12 mouse cellular contexts compared by ENCODE assay signal in genomic region chr12:10878791-10879190, GRCm38 (mm10).
"Had no signal": no experiment of that assay in that cellular context is flagged by ENCODE, and none has a peak within 500 bp of the region (broad histone marks: within the 10 kb centered on the region; RNA-seq: fewer than 3 reads in every experiment).

No protein-coding gene starts in this region.

- DNase-seq: left cerebral cortex, postnatal 4 days; liver; liver, embryonic 13.5 days; liver, postnatal 0 days; lung, adult 18-20 months; lung, adult 2 months; lung, embryonic 14.5 days; lung, postnatal 10 days; lung, postnatal 14 days; lung, postnatal 36 days; lung, postnatal 4 days; midbrain, embryonic 14.5 days had no signal
